Mouse (Mus musculus) forebrain, embryonic 14.5 days (tissue): ENCODE results near the gene Baiap2l1. TPM values are rescaled to one million over a fixed set of nuclear protein-coding genes. Genes with fewer than 3 reads are reported as not detected.
"Not testable (repeated sequence)": the region's sequence is repeated elsewhere in the genome, so short reads cannot be mapped to it uniquely, and the experiment has no call there.

Experiments
- ATAC-seq: fragments of 200-750 bp; cut with Nextera tagmentation; 2 replicates; pipeline ENCODE4 v1.8.0; 2017; ENCODE audit warnings: mild to moderate bottlenecking, moderate library complexity
- DNase-seq: peaks from one replicate; pipeline ENCODE4 v3.0.0-alpha.2; 2015; ENCODE audit warnings: low spot score
- H3K27ac ChIP-seq: fragments of 300-500 bp; sonication (generic); 2 replicates; pipeline ENCODE4 v1.5.1; 2014; ENCODE audit warnings: low read depth, mild to moderate bottlenecking, control low read depth, low read length, moderate library complexity
- H3K27me3 ChIP-seq: fragments of 300-500 bp; sonication (generic); replicated peaks from 2 replicates; pipeline ENCODE4 v1.6.1; 2014; ENCODE audit warnings: low read length, control low read depth, mixed read lengths; ENCODE audit not compliant: control insufficient read depth, insufficient read depth
- H3K36me3 ChIP-seq: fragments of 300-500 bp; sonication (generic); 2 replicates; pipeline ENCODE4 v1.6.1; 2014; ENCODE audit warnings: low read length, control low read depth; ENCODE audit not compliant: control insufficient read depth, insufficient read depth
- H3K4me1 ChIP-seq: fragments of 300-500 bp; sonication (generic); 2 replicates; pipeline ENCODE4 v1.6.1; 2014; ENCODE audit warnings: antibody characterized with exemption, low read length, control low read depth; ENCODE audit not compliant: control insufficient read depth, insufficient read depth
- H3K4me2 ChIP-seq: fragments of 300-500 bp; sonication (generic); 2 replicates; pipeline ENCODE4 v1.6.1; 2014; ENCODE audit warnings: mild to moderate bottlenecking, control low read depth, low read length
- H3K4me3 ChIP-seq: fragments of 300-500 bp; sonication (generic); 2 replicates; pipeline ENCODE4 v1.5.1; 2014; ENCODE audit warnings: low read depth, low read length, control low read depth
- H3K9ac ChIP-seq: fragments of 300-500 bp; sonication (generic); 2 replicates; pipeline ENCODE4 v1.6.1; 2014; ENCODE audit warnings: mild to moderate bottlenecking, low read length, control low read depth, moderate library complexity
- H3K9me3 ChIP-seq: fragments of 300-500 bp; sonication (generic); replicated peaks from 2 replicates; pipeline ENCODE4 v1.6.1; 2016; ENCODE audit warnings: low read length, control low read depth, mixed read lengths; ENCODE audit not compliant: control insufficient read depth
- WGBS: fragments of 180-500 bp; shearing (Covaris S2); extraction: QIAGEN DNeasy Blood & Tissue Kit; methylation state at CpG from one replicate; pipeline ENCODE4 v1.1.7; 2014; 5-methylcytosine and 5-hydroxymethylcytosine counted together
- polyA plus RNA-seq: library from polyadenylated mRNA; unstranded; fragments of >200 nt; fragmentation: Nextera tagmentation; extraction: Ambion mirVana; gene quantifications from 2 replicates; pipeline ENCODE4 v1.2.1, GENCODE M21; 2014

The Baiap2l1 gene
- polyA plus RNA-seq, 1 experiment from 2014 or later: 0.81 TPM

DNA sequence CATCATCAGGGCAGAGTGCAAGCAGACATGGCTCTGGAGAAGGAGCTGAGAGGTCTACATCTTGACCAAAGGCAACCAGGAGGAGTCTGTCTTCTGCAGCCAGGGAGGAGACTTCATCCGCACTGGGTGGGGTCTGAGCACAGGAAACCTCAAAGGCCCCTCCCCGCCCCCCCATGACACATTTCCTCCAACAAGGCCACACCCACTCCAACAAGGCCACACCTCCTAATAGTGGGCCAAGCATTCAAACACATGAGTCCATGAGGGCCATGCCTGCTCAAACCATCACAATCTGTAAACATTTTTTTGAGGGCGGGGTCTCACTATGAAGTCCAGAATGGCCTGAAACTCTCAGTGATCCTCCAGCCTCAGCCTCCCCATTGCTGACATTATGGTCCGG lies 21.5 kb upstream of the Baiap2l1 start:
- no peak for ATAC-seq

DNA sequence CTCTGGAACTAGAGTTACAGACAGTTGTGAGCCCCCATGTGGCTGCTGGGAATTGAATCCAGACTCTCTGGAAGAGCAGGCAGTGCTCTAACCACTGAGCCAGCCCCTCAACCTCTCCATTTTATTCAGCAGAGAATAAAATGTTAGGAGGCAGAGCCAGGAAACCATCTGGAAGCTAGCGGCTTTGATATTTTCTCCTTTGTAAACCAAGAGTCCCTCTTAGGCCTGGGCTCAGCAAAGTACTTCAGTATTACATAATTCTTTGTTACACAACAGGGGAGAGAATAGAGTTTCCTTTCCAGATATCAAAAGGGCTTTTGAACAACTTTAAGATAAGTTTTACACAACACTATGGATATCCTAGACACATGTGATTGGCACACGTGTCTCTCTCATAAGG lies 15.0 kb upstream of the Baiap2l1 start:
- WGBS: 90% methylated on average over 2 of the region's 2 CpGs
- no peak for DNase-seq
- Histone ChIP-seq H3K9ac (no peak overlapping the region), H3K27me3 (no peaks in the 10 kb centered on the region), H3K4me2 (no peak overlapping the region), H3K36me3 (no peaks in the 10 kb centered on the region), H3K4me3 (no peak overlapping the region), H3K27ac (no peak overlapping the region), H3K4me1 (no peaks in the 10 kb centered on the region), H3K9me3 (no peaks in the 10 kb centered on the region)
- no peak for ATAC-seq

More for the DNA sequence above, 21.5 kb upstream of the Baiap2l1 start:
- Histone ChIP-seq H3K36me3 (no peaks in the 10 kb centered on the region), H3K9me3 (no peaks in the 10 kb centered on the region), H3K27me3 (no peaks in the 10 kb centered on the region), H3K27ac (no peak overlapping the region), H3K4me1 (no peaks in the 10 kb centered on the region), H3K9ac (no peak overlapping the region), H3K4me2 (no peak overlapping the region), H3K4me3 (no peak overlapping the region)
- DNase-seq: no peak
- 89% methylated on average over 4 of the region's 4 CpGs for WGBS

DNA sequence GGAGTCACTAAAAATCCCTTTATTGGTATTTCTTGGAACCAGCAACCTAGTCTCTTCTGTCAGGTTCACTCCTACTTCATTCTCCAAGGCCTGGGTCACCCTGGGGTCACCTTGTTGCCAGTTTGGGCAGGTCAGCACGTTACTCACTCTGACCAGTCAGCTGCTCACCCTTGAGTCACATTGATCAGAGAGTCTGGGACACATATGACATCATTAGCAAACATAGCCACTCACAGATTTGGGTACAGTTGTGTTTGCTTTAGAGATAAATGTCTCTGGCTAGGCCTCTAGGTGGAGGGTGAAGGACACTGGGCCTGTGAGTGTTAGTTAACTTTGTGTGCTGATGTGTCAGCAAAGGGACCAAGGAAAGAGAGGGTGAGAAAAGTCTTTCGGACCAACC lies 14.3 kb upstream of the Baiap2l1 start:
- Histone ChIP-seq H3K4me1 (no peaks in the 10 kb centered on the region), H3K9ac (no peak overlapping the region), H3K36me3 (no peaks in the 10 kb centered on the region), H3K4me3 (no peak overlapping the region), H3K27me3 (no peaks in the 10 kb centered on the region), H3K4me2 (no peak overlapping the region), H3K27ac (no peak overlapping the region), H3K9me3 (no peaks in the 10 kb centered on the region)
- 79% methylated on average over 2 of the region's 2 CpGs for WGBS
- ATAC-seq: no peak
- DNase-seq: no peak

DNA sequence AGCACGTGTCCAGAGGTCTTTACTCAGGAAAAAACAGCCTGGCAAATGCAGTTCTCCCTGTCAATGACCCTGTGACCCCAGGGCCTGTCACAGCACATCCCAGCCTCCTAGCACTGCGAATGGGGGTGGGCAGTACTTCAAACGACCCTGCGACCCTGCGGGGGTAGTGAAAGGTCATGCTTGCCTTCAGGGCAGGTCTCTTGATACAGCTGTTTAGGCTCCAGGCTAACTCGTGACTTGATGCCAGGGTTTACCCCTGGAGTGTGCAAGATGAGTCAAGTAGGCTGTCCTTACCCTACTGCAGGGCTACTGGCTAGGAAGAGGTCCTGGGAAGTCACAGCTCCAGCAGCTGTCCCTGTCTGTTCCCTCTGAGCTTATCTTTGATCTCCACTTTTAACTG lies 13.1 kb upstream of the Baiap2l1 start:
- 14% methylated on average over 6 of the region's 6 CpGs for WGBS
- H3K9me3 ChIP-seq: no peaks in the 10 kb centered on the region
- ATAC-seq: no peak

DNA sequence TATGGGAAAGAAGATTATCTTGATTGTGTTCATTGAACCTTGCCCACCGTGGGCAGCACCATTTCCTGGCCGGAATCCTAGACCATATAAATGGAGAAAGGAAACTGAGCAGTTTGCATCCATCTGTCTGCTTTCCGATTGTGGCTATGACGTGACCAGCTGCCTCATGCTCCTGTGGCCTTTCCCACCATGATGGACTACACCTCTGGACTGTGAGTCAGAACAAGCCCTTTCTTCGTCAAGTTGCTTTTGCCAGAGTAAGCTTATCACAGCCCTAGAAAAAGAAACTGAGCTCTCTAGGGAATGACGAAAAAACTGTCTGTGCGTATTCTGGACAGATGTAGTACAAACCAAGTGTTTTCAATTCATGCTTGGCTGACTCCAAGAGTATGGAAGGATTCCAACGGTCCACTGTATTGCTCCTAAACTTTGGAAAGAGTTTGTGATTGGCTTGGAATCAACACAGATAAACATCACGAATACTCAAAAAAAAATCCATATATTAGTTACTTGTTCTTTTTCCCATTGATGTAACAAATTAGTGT lies 10.8 kb upstream of the Baiap2l1 start:
- WGBS: 92% methylated on average over 9 of the region's 9 CpGs
- no peak for DNase-seq
- no peak for ATAC-seq
- no peaks in the 10 kb centered on the region for H3K27me3 ChIP-seq
- no peak overlapping the region for H3K4me2 ChIP-seq
- no peak overlapping the region for H3K27ac ChIP-seq
- H3K4me1 ChIP-seq: no peaks in the 10 kb centered on the region
- H3K36me3 ChIP-seq: no peaks in the 10 kb centered on the region
- no peak overlapping the region for H3K9ac ChIP-seq
- no peaks in the 10 kb centered on the region for H3K9me3 ChIP-seq
- H3K4me3 ChIP-seq: no peak overlapping the region

More for the DNA sequence above, 13.1 kb upstream of the Baiap2l1 start:
- H3K4me1 ChIP-seq: no peaks in the 10 kb centered on the region
- H3K4me3 ChIP-seq: no peak overlapping the region
- H3K27me3 ChIP-seq: no peaks in the 10 kb centered on the region
- H3K36me3 ChIP-seq: no peaks in the 10 kb centered on the region
- H3K9ac ChIP-seq: no peak overlapping the region
- H3K27ac ChIP-seq: no peak overlapping the region
- no peak overlapping the region for H3K4me2 ChIP-seq
- no peak for DNase-seq

DNA sequence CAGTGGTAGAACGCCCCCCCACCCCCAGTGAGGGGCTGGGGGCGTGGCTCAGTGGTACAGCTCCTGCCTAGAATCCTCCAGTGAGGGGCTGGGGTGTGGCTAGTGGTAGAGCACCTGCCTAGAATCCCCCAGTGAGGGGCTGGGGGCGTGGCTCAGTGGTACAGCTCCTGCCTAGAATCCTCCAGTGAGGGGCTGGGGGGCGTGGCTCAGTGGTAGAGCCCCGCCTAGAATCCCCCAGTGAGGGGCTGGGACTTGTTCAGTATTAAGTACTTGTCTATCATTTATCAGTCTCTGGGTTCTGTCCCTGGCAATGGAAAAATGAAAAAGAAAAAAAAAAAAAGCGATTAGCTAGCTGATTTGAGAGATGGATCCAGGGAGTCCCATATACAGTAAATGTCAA lies 8.6 kb upstream of the Baiap2l1 start:
- H3K4me1 ChIP-seq, H3K36me3 ChIP-seq, H3K9ac ChIP-seq, H3K9me3 ChIP-seq, H3K27ac ChIP-seq, H3K27me3 ChIP-seq, DNase-seq, H3K4me2 ChIP-seq, H3K4me3 ChIP-seq, ATAC-seq: not testable (repeated sequence)
- 73% methylated on average over 6 of the region's 6 CpGs for whole genome bisulfite sequencing

DNA sequence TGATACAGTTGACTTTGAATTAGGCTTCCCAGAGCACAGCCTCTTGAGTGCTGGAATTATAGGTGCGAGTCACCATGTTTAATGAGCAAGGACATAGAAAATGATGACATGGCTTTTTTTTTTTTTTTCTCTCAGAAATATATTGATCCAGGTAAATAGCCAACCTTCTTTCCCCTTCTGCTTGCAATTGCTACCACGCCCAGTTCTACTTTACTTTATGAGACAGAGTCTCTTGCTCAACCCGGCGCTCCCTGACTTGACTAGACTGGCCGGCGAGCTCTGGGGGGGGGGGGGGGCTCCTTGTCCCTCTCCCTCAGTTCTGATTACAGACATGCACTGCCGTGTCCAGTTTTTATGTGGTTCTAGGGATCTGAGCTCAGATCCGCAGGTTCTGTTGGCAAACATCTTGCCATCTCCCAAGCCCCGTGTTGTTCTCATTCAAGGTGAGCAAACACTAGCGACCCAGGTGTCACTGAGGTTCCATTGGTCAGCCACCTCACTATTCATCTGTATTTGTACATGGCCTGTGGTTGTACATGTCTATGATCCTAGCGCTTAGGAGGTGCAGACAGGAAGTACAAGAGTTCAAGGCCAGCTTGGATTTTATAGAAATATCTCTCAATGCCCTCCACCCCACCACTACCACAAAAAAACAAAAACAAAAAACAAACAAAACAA lies 6.9 kb upstream of the Baiap2l1 start:
- ATAC-seq: no peak
- H3K9ac ChIP-seq: no peak overlapping the region
- DNase-seq: no peak
- no peak overlapping the region for H3K4me2 ChIP-seq
- peaks cover 4% of the 10 kb centered on the region; the same call in 1 of the 2 replicates for H3K27me3 ChIP-seq
- 92% methylated on average over 11 of the region's 11 CpGs for WGBS
- H3K9me3 ChIP-seq: no peaks in the 10 kb centered on the region
- H3K36me3 ChIP-seq: no peaks in the 10 kb centered on the region
- no peak overlapping the region for H3K27ac ChIP-seq
- no peak overlapping the region for H3K4me3 ChIP-seq
- no peaks in the 10 kb centered on the region for H3K4me1 ChIP-seq

DNA sequence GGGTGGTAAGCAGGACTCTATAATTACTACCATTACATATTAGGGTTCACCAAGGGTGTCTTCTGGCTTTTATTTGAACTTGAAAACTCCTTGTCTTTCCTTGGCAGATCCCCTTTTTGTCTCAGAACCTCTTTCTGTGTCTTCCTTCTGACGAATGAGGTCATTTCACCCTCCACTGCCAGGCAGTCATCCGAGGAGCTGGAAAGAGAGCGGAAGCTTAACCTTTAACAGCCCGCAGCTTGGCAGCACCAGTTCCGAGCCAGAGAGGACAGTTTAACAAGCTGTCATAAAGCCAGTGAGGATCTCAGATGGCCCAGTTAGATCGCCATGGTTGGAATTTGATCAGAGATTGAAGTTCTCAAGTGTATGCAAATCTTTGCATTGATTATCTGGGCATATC lies 2.4 kb upstream of the Baiap2l1 start:
- H3K27ac ChIP-seq: no peak overlapping the region
- peaks cover 23% of the 10 kb centered on the region for H3K27me3 ChIP-seq
- WGBS: 67% methylated on average over 6 of the region's 6 CpGs
- no peaks in the 10 kb centered on the region for H3K9me3 ChIP-seq
- ATAC-seq (no peak), DNase-seq (no peak)
- H3K9ac ChIP-seq: no peak overlapping the region
- no peaks in the 10 kb centered on the region for H3K36me3 ChIP-seq
- H3K4me2 ChIP-seq: no peak overlapping the region
- no peak overlapping the region for H3K4me3 ChIP-seq
- peaks cover 7% of the 10 kb centered on the region; the same call in 1 of the 2 replicates for H3K4me1 ChIP-seq

DNA sequence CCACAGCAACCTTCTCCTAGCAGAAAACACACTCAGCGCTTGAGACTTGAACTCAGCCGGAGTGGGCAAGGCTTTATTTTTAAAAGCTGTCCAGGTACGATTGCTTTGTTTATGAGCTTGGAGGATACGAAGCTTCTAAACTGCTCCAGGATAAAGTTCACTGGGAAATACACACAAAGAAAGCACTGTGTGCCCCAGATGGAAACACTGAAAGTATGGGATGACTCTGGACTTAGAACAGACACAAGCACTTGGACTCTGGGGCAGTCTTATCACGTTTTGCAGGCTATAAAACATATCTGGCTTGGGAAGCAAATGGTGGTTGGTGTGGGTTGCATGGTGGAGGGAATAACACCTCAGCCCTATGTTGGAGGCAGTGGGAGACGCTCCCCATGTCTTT lies 2.0 kb upstream of the Baiap2l1 start:
- no peak overlapping the region for H3K27ac ChIP-seq
- peaks cover 23% of the 10 kb centered on the region for H3K27me3 ChIP-seq
- no peak overlapping the region for H3K9ac ChIP-seq
- ATAC-seq (no peak), DNase-seq (no peak)
- no peaks in the 10 kb centered on the region for H3K9me3 ChIP-seq
- no peak overlapping the region for H3K4me2 ChIP-seq
- no peak overlapping the region for H3K4me3 ChIP-seq
- 88% methylated on average over 6 of the region's 6 CpGs for WGBS
- H3K4me1 ChIP-seq: peaks cover 7% of the 10 kb centered on the region; the same call in 1 of the 2 replicates
- H3K36me3 ChIP-seq: no peaks in the 10 kb centered on the region
